Mouse (Mus musculus) megakaryocyte progenitor cell, adult 5-6 weeks (primary cell): Measurements from ENCODE around the gene Sfmbt2. TPM values are rescaled to one million over a fixed set of nuclear protein-coding genes. Genes with fewer than 3 reads are reported as not detected.
"Not testable (repeated sequence)": the region's sequence is repeated elsewhere in the genome, so short reads cannot be mapped to it uniquely, and the experiment has no call there.

ENCODE experiments used
- ATAC-seq: replicated peaks from 2 replicates; pipeline ENCODE4 v1.8.0; 2016; ENCODE audit warnings: mild to moderate bottlenecking, moderate TSS enrichment, inconsistent platforms; ENCODE audit not compliant: poor library complexity
- total RNA-seq, 2 experiments: library from RNA; stranded (forward) in 1 of 2; stranded (reverse) in 1 of 2; fragments of 157-497, 149-512 nt in 1 of 2; fragments of 200-1000 nt in 1 of 2; gene quantifications; 2 replicates each; pipeline versions ENCODE4 v1.2.3 to v1.2.4; 2015 to 2017

Sfmbt2 gene
- total RNA-seq (2015): 0.77 and 0.85 TPM in 2 replicates
- total RNA-seq (2017): 0.67 and 1.1 TPM in 2 replicates

GRCm38 (mm10) chr2:10370176-10370575 is at the start of gene Sfmbt2:
Sfmbt2 (plus strand) TSS chr2:10370510.
- ATAC-seq: no peak

- ATAC-seq: no peak
Observed at GRCm38 (mm10) chr2:10321093-10321492, 49.2 kb upstream of the Sfmbt2 start.

GRCm38 (mm10) chr2:10323173-10323572 is 47.1 kb upstream of the Sfmbt2 start:
- ATAC-seq: no peak

- ATAC-seq: no peak
Observed at GRCm38 (mm10) chr2:10324980-10325379, 45.3 kb upstream of the Sfmbt2 start.

- no peak for ATAC-seq
Observed at GRCm38 (mm10) chr2:10330216-10330615, 40.1 kb upstream of the Sfmbt2 start.

GRCm38 (mm10) chr2:10334299-10334698 is 36.0 kb upstream of the Sfmbt2 start:
- no peak for ATAC-seq

GRCm38 (mm10) chr2:10335037-10335608 is 35.2 kb upstream of the Sfmbt2 start:
- 0 out of 2 replicates have a peak, but pooled peaks have one; percentile 31 for ATAC-seq

GRCm38 (mm10) chr2:10340022-10340421 is 30.3 kb upstream of the Sfmbt2 start:
- no peak for ATAC-seq

GRCm38 (mm10) chr2:10343523-10343922 is 26.8 kb upstream of the Sfmbt2 start:
- no peak for ATAC-seq

GRCm38 (mm10) chr2:10344073-10344472 is 26.2 kb upstream of the Sfmbt2 start:
- ATAC-seq: not testable (repeated sequence)

- no peak for ATAC-seq
Observed at GRCm38 (mm10) chr2:10347193-10347592, 23.1 kb upstream of the Sfmbt2 start.

- ATAC-seq: peak; percentile 67
Observed at GRCm38 (mm10) chr2:10348036-10348435, 22.3 kb upstream of the Sfmbt2 start.

GRCm38 (mm10) chr2:10350266-10350810 is 20.0 kb upstream of the Sfmbt2 start:
- ATAC-seq: no peak

GRCm38 (mm10) chr2:10351125-10351524 is 19.2 kb upstream of the Sfmbt2 start:
- ATAC-seq: peak; percentile 10

- ATAC-seq: peak; percentile 88
Observed at GRCm38 (mm10) chr2:10352887-10353286, 17.4 kb upstream of the Sfmbt2 start.

- ATAC-seq: no peak
Observed at GRCm38 (mm10) chr2:10353889-10354288, 16.4 kb upstream of the Sfmbt2 start.

- peak; percentile 68 for ATAC-seq
Observed at GRCm38 (mm10) chr2:10359861-10360260, 10.4 kb upstream of the Sfmbt2 start.

GRCm38 (mm10) chr2:10365081-10365480 is 5.2 kb upstream of the Sfmbt2 start:
- no peak for ATAC-seq

- 0 out of 2 replicates have a peak, but pooled peaks have one; percentile 48 for ATAC-seq
Observed at GRCm38 (mm10) chr2:10366284-10366683, 4.0 kb upstream of the Sfmbt2 start.

- ATAC-seq: no peak
Observed at GRCm38 (mm10) chr2:10369676-10370075, 634 bp upstream of the Sfmbt2 start.

GRCm38 (mm10) chr2:10370687-10371458 is 563 bp downstream of the Sfmbt2 start:
- no peak for ATAC-seq

- no peak for ATAC-seq
Observed at GRCm38 (mm10) chr2:10371459-10371817, 1.1 kb downstream of the Sfmbt2 start.
